Mouse (Mus musculus): Measurements from ENCODE around the gene Gm21974. TPM values are rescaled to one million over a fixed set of nuclear protein-coding genes. Genes with fewer than 3 reads are reported as not detected.

The Gm21974 gene
- polyA plus RNA-seq, 1 experiment = not detected

- Histone ChIP-seq H3K27me3 (ENCODE audit: control insufficient read depth, insufficient read depth, low read length) (no peaks in the 10 kb centered on the region), H3K27ac (ENCODE audit: insufficient read depth, low read length) (no peak overlapping the region)
- peak in 1 of 2 experiments; percentile 69 for DNase-seq (ENCODE audit: low read depth in 1 of 2, low spot score in 2 of 2)
These were observed 22.9 kb upstream of the Gm21974 start for GRCm38 (mm10) chr7:127918203-127918602.

GRCm38 (mm10) chr7:127915293-127915692 is 20.0 kb upstream of the Gm21974 start:
- no peak for DNase-seq (ENCODE audit: low read depth in 1 of 2, low spot score in 2 of 2)
- no peaks in the 10 kb centered on the region for H3K4me1 ChIP-seq (ENCODE audit: control insufficient read depth, insufficient read depth, insufficient read length)
- TF ChIP-seq CTCF (IDR thresholded peaks at IDR 0.05; ENCODE audit: extremely low read depth, insufficient read depth, insufficient read length, insufficient replicate concordance) (no peak), POLR2A (IDR thresholded peaks at IDR 0.05; ENCODE audit: low read depth, low read length) (no peak)
- no peak overlapping the region for H3K4me3 ChIP-seq (ENCODE audit: extremely low read depth, insufficient read depth, insufficient read length)
- H3K27me3 ChIP-seq (ENCODE audit: control insufficient read depth, insufficient read depth, low read length) = no peaks in the 10 kb centered on the region
- peaks cover 9% of the 10 kb centered on the region for H3K36me3 ChIP-seq (ENCODE audit: control insufficient read depth, insufficient read depth, low read length)
- no peak overlapping the region for H3K27ac ChIP-seq (ENCODE audit: insufficient read depth, low read length)
- WGBS = 77% methylated on average over 12 of the region's 12 CpGs

More at GRCm38 (mm10) chr7:127918203-127918602, 22.9 kb upstream of the Gm21974 start:
- peak; percentile 16; the same call in 1 of the 2 replicates for TF ChIP-seq CTCF (IDR thresholded peaks at IDR 0.05; ENCODE audit: extremely low read depth, insufficient read depth, insufficient read length, insufficient replicate concordance)
- no peak for TF ChIP-seq POLR2A (IDR thresholded peaks at IDR 0.05; ENCODE audit: low read depth, low read length)
- peaks cover 12% of the 10 kb centered on the region; the same call in 1 of the 2 replicates for H3K4me1 ChIP-seq (ENCODE audit: control insufficient read depth, insufficient read depth, insufficient read length)
- H3K36me3 ChIP-seq (ENCODE audit: control insufficient read depth, insufficient read depth, low read length) = peaks cover 9% of the 10 kb centered on the region
- H3K4me3 ChIP-seq (ENCODE audit: extremely low read depth, insufficient read depth, insufficient read length) = no peak overlapping the region
- WGBS = 54% methylated on average over 3 of the region's 3 CpGs

GRCm38 (mm10) chr7:127912938-127913337 is 17.7 kb upstream of the Gm21974 start:
- Histone ChIP-seq H3K4me3 (ENCODE audit: extremely low read depth, insufficient read depth, insufficient read length) (peak overlapping the region; percentile 78), H3K36me3 (ENCODE audit: control insufficient read depth, insufficient read depth, low read length) (peaks cover 17% of the 10 kb centered on the region), H3K27me3 (ENCODE audit: control insufficient read depth, insufficient read depth, low read length) (no peaks in the 10 kb centered on the region), H3K27ac (ENCODE audit: insufficient read depth, low read length) (no peak overlapping the region), H3K4me1 (ENCODE audit: control insufficient read depth, insufficient read depth, insufficient read length) (no peaks in the 10 kb centered on the region)
- 7% methylated on average over 4 of the region's 4 CpGs for WGBS
- TF ChIP-seq POLR2A (IDR thresholded peaks at IDR 0.05; ENCODE audit: low read depth, low read length) = no peak
- no peak for TF ChIP-seq CTCF (IDR thresholded peaks at IDR 0.05; ENCODE audit: extremely low read depth, insufficient read depth, insufficient read length, insufficient replicate concordance)
- no peak for DNase-seq (ENCODE audit: low read depth in 1 of 2, low spot score in 2 of 2)

- peaks cover 19% of the 10 kb centered on the region for H3K36me3 ChIP-seq (ENCODE audit: control insufficient read depth, insufficient read depth, low read length)
- H3K4me3 ChIP-seq (ENCODE audit: extremely low read depth, insufficient read depth, insufficient read length) = peak within 1 kb of the TSS; percentile 78
- peak; percentile 30; the same call in 1 of the 2 replicates for TF ChIP-seq POLR2A (IDR thresholded peaks at IDR 0.05; ENCODE audit: low read depth, low read length)
- TF ChIP-seq CTCF (IDR thresholded peaks at IDR 0.05; ENCODE audit: extremely low read depth, insufficient read depth, insufficient read length, insufficient replicate concordance) = no peak
- peak; percentile 81 to 83 for DNase-seq (ENCODE audit: low read depth in 1 of 2, low spot score in 2 of 2)
- no peaks in the 10 kb centered on the region for H3K4me1 ChIP-seq (ENCODE audit: control insufficient read depth, insufficient read depth, insufficient read length)
- 2% methylated on average over 40 of the region's 40 CpGs for WGBS
- H3K27me3 ChIP-seq (ENCODE audit: control insufficient read depth, insufficient read depth, low read length) = no peaks in the 10 kb centered on the region
- H3K27ac ChIP-seq (ENCODE audit: insufficient read depth, low read length) = peak within 1 kb of the TSS; percentile 72
These were observed 17.1 kb upstream of the Gm21974 start, which contains the start of gene Kat8 for GRCm38 (mm10) chr7:127912190-127912871. Kat8 (plus strand) TSS chr7:127912516.

- Histone ChIP-seq H3K36me3 (ENCODE audit: control insufficient read depth, insufficient read depth, low read length) (peaks cover 19% of the 10 kb centered on the region), H3K27me3 (ENCODE audit: control insufficient read depth, insufficient read depth, low read length) (no peaks in the 10 kb centered on the region), H3K4me3 (ENCODE audit: extremely low read depth, insufficient read depth, insufficient read length) (no peak overlapping the region), H3K4me1 (ENCODE audit: control insufficient read depth, insufficient read depth, insufficient read length) (no peaks in the 10 kb centered on the region; the same call in 1 of the 2 replicates), H3K27ac (ENCODE audit: insufficient read depth, low read length) (no peak overlapping the region)
- DNase-seq (ENCODE audit: low read depth in 1 of 2, low spot score in 2 of 2) = no peak
- 89% methylated on average over 4 of the region's 4 CpGs for WGBS
- TF ChIP-seq POLR2A (IDR thresholded peaks at IDR 0.05; ENCODE audit: low read depth, low read length) (no peak), CTCF (IDR thresholded peaks at IDR 0.05; ENCODE audit: extremely low read depth, insufficient read depth, insufficient read length, insufficient replicate concordance) (no peak)
These were observed 13.4 kb upstream of the Gm21974 start for GRCm38 (mm10) chr7:127908656-127909055.

GRCm38 (mm10) chr7:127907939-127908338 is 12.7 kb upstream of the Gm21974 start:
- H3K27ac ChIP-seq (ENCODE audit: insufficient read depth, low read length) = no peak overlapping the region
- 95% methylated on average over 12 of the region's 12 CpGs for WGBS
- peaks cover 19% of the 10 kb centered on the region for H3K36me3 ChIP-seq (ENCODE audit: control insufficient read depth, insufficient read depth, low read length)
- TF ChIP-seq POLR2A (IDR thresholded peaks at IDR 0.05; ENCODE audit: low read depth, low read length) (no peak), CTCF (IDR thresholded peaks at IDR 0.05; ENCODE audit: extremely low read depth, insufficient read depth, insufficient read length, insufficient replicate concordance) (no peak)
- H3K4me3 ChIP-seq (ENCODE audit: extremely low read depth, insufficient read depth, insufficient read length) = no peak overlapping the region
- DNase-seq (ENCODE audit: low read depth in 1 of 2, low spot score in 2 of 2) = no peak
- H3K27me3 ChIP-seq (ENCODE audit: control insufficient read depth, insufficient read depth, low read length) = no peaks in the 10 kb centered on the region
- H3K4me1 ChIP-seq (ENCODE audit: control insufficient read depth, insufficient read depth, insufficient read length) = no peaks in the 10 kb centered on the region; the same call in 1 of the 2 replicates
